Comparison of ENCODE assay signal across 8 mouse cellular contexts in genomic region chr13:23369421-23369765, GRCm38 (mm10). TPM values are rescaled to one million over a fixed set of nuclear protein-coding genes. Genes with fewer than 3 reads are reported as not detected.
DNase-seq lines count a peak whose midpoint lies in the region; ATAC-seq and TF ChIP-seq lines count a peak whose summit lies in the region.

No protein-coding gene starts in this region.

- peak overlapping the region; percentile 79 for H3K4me3 ChIP-seq in forebrain, embryonic 13.5 days
- H3K4me3 ChIP-seq in liver, embryonic 14.5 days (ENCODE audit: insufficient read depth in 1 of 2, low read depth in 2 of 2, low read length in 2 of 2) = peak overlapping the region; percentile 73 to 77

- TF ChIP-seq CTCF in liver, embryonic 14.5 days (IDR thresholded peaks at IDR 0.05; ENCODE audit: low read depth) = no peak

- no peaks in the 10 kb centered on the region for H3K9me3 ChIP-seq in forebrain, embryonic 13.5 days (replicated peaks)
- no peaks in the 10 kb centered on the region for H3K9me3 ChIP-seq in liver, embryonic 14.5 days (ENCODE audit: control insufficient read depth, low read length)

- ATAC-seq in frontal cortex, adult (ENCODE audit: low TSS enrichment) = peak; percentile 63
- ATAC-seq in CD4-positive, CD25-positive, alpha-beta regulatory T cell, adult 4 months = peak; percentile 48
- no peak; the same call in 1 of the 2 replicates for ATAC-seq in forebrain, embryonic 13.5 days
- ATAC-seq in liver, embryonic 14.5 days (ENCODE audit: insufficient read depth) = peak; percentile 49

- peak overlapping the region; percentile 63 for H3K4me2 ChIP-seq in forebrain, embryonic 13.5 days
- peak overlapping the region; percentile 88 for H3K4me2 ChIP-seq in liver, embryonic 14.5 days (ENCODE audit: low read depth)

- H3K27ac ChIP-seq in forebrain, embryonic 13.5 days = peak overlapping the region; percentile 95
- H3K27ac ChIP-seq in liver, embryonic 14.5 days = peak overlapping the region; percentile 49

- H3K9ac ChIP-seq in forebrain, embryonic 13.5 days = peak overlapping the region; percentile 88
- peak overlapping the region; percentile 74 for H3K9ac ChIP-seq in liver, embryonic 14.5 days (replicated peaks)

- TF ChIP-seq EP300 in liver, embryonic 14.5 days (IDR thresholded peaks at IDR 0.05; ENCODE audit: low read depth) = no peak

- H3K4me1 ChIP-seq in forebrain, embryonic 13.5 days = peaks cover 32% of the 10 kb centered on the region
- peaks cover 7 to 9% of the 10 kb centered on the region in 2 experiments for H3K4me1 ChIP-seq in liver, embryonic 14.5 days (replicated peaks; ENCODE audit: control insufficient read depth in 2 of 2, insufficient read depth in 2 of 2, low read length in 1 of 2)

- no peak for DNase-seq in frontal cortex, postnatal 36 days (ENCODE audit: low spot score in 2 of 2)
- no peak for DNase-seq in liver, embryonic 14.5 days (ENCODE audit: low read depth in 3 of 3, low spot score in 3 of 3)
- no peak for DNase-seq in right cerebral cortex, postnatal 25 days
- DNase-seq in spleen, postnatal 4 days (ENCODE audit: low spot score in 2 of 2) = no peak
- DNase-seq in layer of hippocampus, postnatal 25 days (ENCODE audit: extremely low spot score in 1 of 2, low spot score in 1 of 2) = no peak

- WGBS in forebrain, embryonic 13.5 days = under 1% methylated on average over 10 of the region's 10 CpGs
- 0% methylated on average over 10 of the region's 10 CpGs for WGBS in liver, embryonic 14.5 days (ENCODE audit: insufficient replicate concordance)

- H3K36me3 ChIP-seq in forebrain, embryonic 13.5 days (ENCODE audit: poor library complexity, severe bottlenecking) = peaks cover 8% of the 10 kb centered on the region; the same call in 1 of the 2 replicates
- H3K36me3 ChIP-seq in liver, embryonic 14.5 days (replicated peaks; ENCODE audit: control insufficient read depth, insufficient read depth, low read depth) = no peaks in the 10 kb centered on the region

- no peaks in the 10 kb centered on the region for H3K27me3 ChIP-seq in forebrain, embryonic 13.5 days
- no peaks in the 10 kb centered on the region for H3K27me3 ChIP-seq in liver, embryonic 14.5 days (ENCODE audit: control insufficient read depth, insufficient read depth, low read length)

RNA-seq across cellular contexts. Expression of gene Zfp322a, which starts 0.4 kb away (rescaled TPM):
- 10 to 100 TPM; 29.6 to 34.2 TPM for polyA plus RNA-seq in CD4-positive, CD25-positive, alpha-beta regulatory T cell, adult 4 months (2017; shearing (Covaris generic))
- 61.4 and 61.8 TPM in 2 replicates for polyA plus RNA-seq in forebrain, embryonic 13.5 days (2015; fragmentation: Nextera tagmentation; extraction: Ambion mirVana)
- 3.0 and 5.4 TPM in 2 replicates for polyA plus RNA-seq in liver, embryonic 14.5 days (2012; rRNA removed)
- polyA plus RNA-seq in liver, embryonic 14.5 days (2014; fragmentation: Nextera tagmentation; extraction: Ambion mirVana) = 11.9 and 12.5 TPM in 2 replicates
- 10 to 100 TPM; 34.3 to 40.0 TPM for total RNA-seq in layer of hippocampus, postnatal 25 days (2021)

RNA-seq across cellular contexts. Expression of gene Abt1, which starts 54.3 kb away (rescaled TPM):
- polyA plus RNA-seq in CD4-positive, CD25-positive, alpha-beta regulatory T cell, adult 4 months (2017; shearing (Covaris generic)) = 10 to 100 TPM; 12.4 to 14.5 TPM
- polyA plus RNA-seq in forebrain, embryonic 13.5 days (2015; fragmentation: Nextera tagmentation; extraction: Ambion mirVana) = 12.4 and 13.4 TPM in 2 replicates
- 2.4 and 4.0 TPM in 2 replicates for polyA plus RNA-seq in liver, embryonic 14.5 days (2012; rRNA removed)
- 5.2 and 5.3 TPM in 2 replicates for polyA plus RNA-seq in liver, embryonic 14.5 days (2014; fragmentation: Nextera tagmentation; extraction: Ambion mirVana)
- total RNA-seq in layer of hippocampus, postnatal 25 days (2021) = 1 to 10 TPM; 8.5 to 8.9 TPM
